ENCODE assay signal across 11 mouse cellular contexts in genomic region chr15:79038331-79038730, GRCm38 (mm10). TPM values are rescaled to one million over a fixed set of nuclear protein-coding genes. Genes with fewer than 3 reads are reported as not detected.
DNase-seq lines count a peak whose midpoint lies in the region; ATAC-seq and TF ChIP-seq lines count a peak whose summit lies in the region.
"Had no signal": no experiment of that assay in that cellular context is flagged by ENCODE, and none has a peak within 500 bp of the region (broad histone marks: within the 10 kb centered on the region; RNA-seq: fewer than 3 reads in every experiment).

No protein-coding gene starts in this region.

- H3K27ac ChIP-seq in heart, embryonic 14.5 days (replicated peaks in 1 of 2; ENCODE audit: control insufficient read depth in 1 of 2, insufficient read depth in 1 of 2, low read depth in 2 of 2, low read length in 2 of 2), result no peak overlapping the region
- no peak overlapping the region for H3K27ac ChIP-seq in neural tube, embryonic 13.5 days (replicated peaks)
- H3K27ac ChIP-seq in intestine, postnatal 0 days (ENCODE audit: low read depth, low read length), result 0 out of 2 replicates have a peak overlapping the region, but pooled peaks have one; percentile 5
- H3K27ac ChIP-seq: neural tube, embryonic 15.5 days had no signal

- H3K9me3 ChIP-seq in heart, embryonic 14.5 days (ENCODE audit: control insufficient read depth, low read length), result no peaks in the 10 kb centered on the region
- no peaks in the 10 kb centered on the region for H3K9me3 ChIP-seq in neural tube, embryonic 13.5 days
- H3K9me3 ChIP-seq in intestine, postnatal 0 days (ENCODE audit: control insufficient read depth), result no peaks in the 10 kb centered on the region
- H3K9me3 ChIP-seq: neural tube, embryonic 15.5 days had no signal

- TF ChIP-seq CTCF in intestine, postnatal 0 days (IDR thresholded peaks at IDR 0.05; ENCODE audit: low read depth), result no peak

- ATAC-seq in heart, embryonic 14.5 days (ENCODE audit: insufficient number of reproducible peaks, insufficient read depth, low FRiP score, low read depth), result no peak
- no peak for ATAC-seq in neural tube, embryonic 13.5 days (ENCODE audit: low read depth)
- no peak for ATAC-seq in intestine, postnatal 0 days
- ATAC-seq in megakaryocyte-erythroid progenitor cell, adult 5-6 weeks (replicated peaks; ENCODE audit: low FRiP score, low TSS enrichment, poor library complexity, severe bottlenecking), result no peak
- ATAC-seq: midbrain, embryonic 16.5 days had no signal

- 0 out of 2 replicates have a peak overlapping the region, but pooled peaks have one; percentile 44 for H3K4me2 ChIP-seq in heart, embryonic 14.5 days (ENCODE audit: low read length)
- peak overlapping the region; percentile 13; the same call in 1 of the 2 replicates for H3K4me2 ChIP-seq in neural tube, embryonic 13.5 days
- peak overlapping the region; percentile 35 for H3K4me2 ChIP-seq in intestine, postnatal 0 days (replicated peaks; ENCODE audit: low read depth)
- H3K4me2 ChIP-seq: neural tube, embryonic 15.5 days had no signal

- H3K27me3 ChIP-seq in heart, embryonic 14.5 days (ENCODE audit: control insufficient read depth, insufficient read depth, low read length), result peaks cover 40% of the 10 kb centered on the region
- peaks cover 43% of the 10 kb centered on the region for H3K27me3 ChIP-seq in neural tube, embryonic 13.5 days
- H3K27me3 ChIP-seq in intestine, postnatal 0 days (replicated peaks; ENCODE audit: control insufficient read depth, insufficient read depth, low read length), result peaks cover 15% of the 10 kb centered on the region; the same call in 1 of the 2 replicates

- peak overlapping the region; percentile 38; the same call in 1 of the 2 replicates for H3K9ac ChIP-seq in heart, embryonic 14.5 days (ENCODE audit: low read length)
- peak overlapping the region; percentile 17; the same call in 1 of the 2 replicates for H3K9ac ChIP-seq in neural tube, embryonic 13.5 days
- H3K9ac ChIP-seq in intestine, postnatal 0 days (ENCODE audit: low read depth, low read length), result no peak overlapping the region
- H3K9ac ChIP-seq: neural tube, embryonic 15.5 days had no signal

- no peaks in the 10 kb centered on the region for H3K36me3 ChIP-seq in heart, embryonic 14.5 days (ENCODE audit: control insufficient read depth, insufficient read depth, low read length)
- 0 out of 2 replicates have a peak, but pooled peaks cover 4% of the 10 kb centered on the region for H3K36me3 ChIP-seq in neural tube, embryonic 13.5 days
- H3K36me3 ChIP-seq in intestine, postnatal 0 days (ENCODE audit: control insufficient read depth, insufficient read depth), result peaks cover 27% of the 10 kb centered on the region

- H3K4me3 ChIP-seq in heart, embryonic 14.5 days (ENCODE audit: control insufficient read depth in 1 of 2, insufficient read depth in 1 of 2, low read depth in 1 of 2, low read length in 2 of 2), result no peak overlapping the region
- no peak overlapping the region for H3K4me3 ChIP-seq in neural tube, embryonic 13.5 days
- no peak overlapping the region for H3K4me3 ChIP-seq in intestine, postnatal 0 days (ENCODE audit: low read depth, low read length)
- H3K4me3 ChIP-seq: neural tube, embryonic 15.5 days had no signal

- intact Hi-C loops in heart, postnatal 10 days (cut with DNase I), result loop anchor here (1.0 to 2.0 kb wide), 2 partner anchors 33 to 110 kb away; no protein-coding TSS in a partner anchor

- peaks cover 10 to 26% of the 10 kb centered on the region in 2 experiments for H3K4me1 ChIP-seq in heart, embryonic 14.5 days (ENCODE audit: control insufficient read depth in 2 of 2, insufficient read depth in 2 of 2, low read length in 2 of 2)
- H3K4me1 ChIP-seq in neural tube, embryonic 13.5 days (replicated peaks), result peaks cover 37% of the 10 kb centered on the region
- peaks cover 3% of the 10 kb centered on the region; the same call in 1 of the 2 replicates for H3K4me1 ChIP-seq in intestine, postnatal 0 days (replicated peaks; ENCODE audit: control insufficient read depth, insufficient read depth, low read length)

- 65% methylated on average over 10 of the region's 10 CpGs for WGBS in heart, embryonic 14.5 days
- WGBS in neural tube, embryonic 13.5 days, result 63% methylated on average over 10 of the region's 10 CpGs
- 76% methylated on average over 10 of the region's 10 CpGs for WGBS in intestine, postnatal 0 days

- no peak for DNase-seq in heart, postnatal 10 days
- DNase-seq in neural tube, embryonic 10.5 days (ENCODE audit: extremely low spot score, low spot score), result no peak
- no peak for DNase-seq in right cerebral cortex, postnatal 25 days

RNA-seq across cellular contexts. Expression of gene Galr3, which starts 3.4 kb away (rescaled TPM):
- polyA plus RNA-seq in heart, embryonic 14.5 days (2014; fragmentation: Nextera tagmentation; extraction: Ambion mirVana), result not detected in 2 replicates
- not detected for total RNA-seq in heart, postnatal 10 days (2021)
- polyA plus RNA-seq in neural tube, embryonic 13.5 days (2015; fragmentation: Nextera tagmentation; extraction: Ambion mirVana), result not detected in 2 replicates
- 2.2 and 2.6 TPM in 2 replicates for polyA plus RNA-seq in intestine, postnatal 0 days (2015; fragmentation: Nextera tagmentation; extraction: Ambion mirVana)
- 0.40 TPM in 1 of 2 replicates, not detected in the other for total RNA-seq in megakaryocyte-erythroid progenitor cell, adult 5-6 weeks (2014; fragmentation: Nextera tagmentation)
- total RNA-seq in megakaryocyte-erythroid progenitor cell, adult 5-6 weeks (2017), result 0.56 TPM in 1 of 2 replicates, not detected in the other
- total RNA-seq: layer of hippocampus, postnatal 25 days had no signal
- polyA plus RNA-seq: lung, embryonic 16.5 days; midbrain, embryonic 16.5 days had no signal

RNA-seq across cellular contexts. Expression of gene H1f0, which starts 10.1 kb away (rescaled TPM):
- polyA plus RNA-seq in heart, embryonic 14.5 days (2014; fragmentation: Nextera tagmentation; extraction: Ambion mirVana), result 102 and 117 TPM in 2 replicates
- 100 to 1,000 TPM; 208 to 227 TPM for total RNA-seq in heart, postnatal 10 days (2021)
- 275 and 287 TPM in 2 replicates for polyA plus RNA-seq in neural tube, embryonic 13.5 days (2015; fragmentation: Nextera tagmentation; extraction: Ambion mirVana)
- 298 and 319 TPM in 2 replicates for polyA plus RNA-seq in intestine, postnatal 0 days (2015; fragmentation: Nextera tagmentation; extraction: Ambion mirVana)
- total RNA-seq in megakaryocyte-erythroid progenitor cell, adult 5-6 weeks (2014; fragmentation: Nextera tagmentation), result 19.0 and 23.7 TPM in 2 replicates
- total RNA-seq in megakaryocyte-erythroid progenitor cell, adult 5-6 weeks (2017), result 27.0 and 47.0 TPM in 2 replicates

RNA-seq across cellular contexts. Expression of gene Ankrd54, which starts 24.4 kb away (rescaled TPM):
- 20.2 and 23.0 TPM in 2 replicates for polyA plus RNA-seq in heart, embryonic 14.5 days (2014; fragmentation: Nextera tagmentation; extraction: Ambion mirVana)
- total RNA-seq in heart, postnatal 10 days (2021), result 10 to 100 TPM in 1 of 2 experiments, 1 to 10 TPM in 1; 9.1 to 10.7 TPM
- polyA plus RNA-seq in neural tube, embryonic 13.5 days (2015; fragmentation: Nextera tagmentation; extraction: Ambion mirVana), result 46.5 and 52.9 TPM in 2 replicates
- 44.1 and 48.8 TPM in 2 replicates for polyA plus RNA-seq in intestine, postnatal 0 days (2015; fragmentation: Nextera tagmentation; extraction: Ambion mirVana)
- 24.4 and 44.2 TPM in 2 replicates for total RNA-seq in megakaryocyte-erythroid progenitor cell, adult 5-6 weeks (2014; fragmentation: Nextera tagmentation)
- 15.0 and 15.2 TPM in 2 replicates for total RNA-seq in megakaryocyte-erythroid progenitor cell, adult 5-6 weeks (2017)

RNA-seq across cellular contexts. Expression of gene Eif3l, which starts 36.6 kb away (rescaled TPM):
- polyA plus RNA-seq in heart, embryonic 14.5 days (2014; fragmentation: Nextera tagmentation; extraction: Ambion mirVana), result 144 and 153 TPM in 2 replicates
- total RNA-seq in heart, postnatal 10 days (2021), result 10 to 100 TPM; 94.5 to 95.7 TPM
- 185 and 196 TPM in 2 replicates for polyA plus RNA-seq in neural tube, embryonic 13.5 days (2015; fragmentation: Nextera tagmentation; extraction: Ambion mirVana)
- 97.0 and 100 TPM in 2 replicates for polyA plus RNA-seq in intestine, postnatal 0 days (2015; fragmentation: Nextera tagmentation; extraction: Ambion mirVana)
- total RNA-seq in megakaryocyte-erythroid progenitor cell, adult 5-6 weeks (2014; fragmentation: Nextera tagmentation), result 218 and 242 TPM in 2 replicates
- 216 and 264 TPM in 2 replicates for total RNA-seq in megakaryocyte-erythroid progenitor cell, adult 5-6 weeks (2017)
